Mouse (Mus musculus) myocyte (in vitro differentiated cells): Measurements from ENCODE around the gene Slc18a2.

Experiments used
- MAX ChIP-seq: IDR thresholded peaks from one replicate; pipeline ENCODE4 v1.6.1; 2011; ENCODE audit warnings: low read depth, mild to moderate bottlenecking, control low read depth
- POLR2A ChIP-seq: IDR thresholded peaks from one replicate; pipeline ENCODE4 v1.6.1; 2011; ENCODE audit warnings: low read depth, mild to moderate bottlenecking, control low read depth, moderate library complexity; ENCODE audit not compliant: insufficient read length
- POLR2AphosphoS2 ChIP-seq: IDR thresholded peaks from one replicate; pipeline ENCODE4 v1.6.1; 2011; ENCODE audit warnings: low read depth, control low read depth; ENCODE audit not compliant: insufficient read length
- USF1 ChIP-seq: IDR thresholded peaks from one replicate; pipeline ENCODE4 v1.6.1; 2011; ENCODE audit warnings: low read depth, mild to moderate bottlenecking, control low read depth, moderate library complexity

GRCm38 (mm10) chr19:59289042-59289441 lies 28.3 kb downstream of the Slc18a2 start:
- TF ChIP-seq USF1 = no peak
- no peak for TF ChIP-seq POLR2A
- no peak for TF ChIP-seq MAX
- no peak for TF ChIP-seq POLR2AphosphoS2
